Mouse (Mus musculus): ENCODE data around the gene Arhgap35. TPM values are rescaled to one million over a fixed set of nuclear protein-coding genes. Genes with fewer than 3 reads are reported as not detected.

Arhgap35 gene
- polyA plus RNA-seq, 1 experiment, result 25.7 TPM

DNA sequence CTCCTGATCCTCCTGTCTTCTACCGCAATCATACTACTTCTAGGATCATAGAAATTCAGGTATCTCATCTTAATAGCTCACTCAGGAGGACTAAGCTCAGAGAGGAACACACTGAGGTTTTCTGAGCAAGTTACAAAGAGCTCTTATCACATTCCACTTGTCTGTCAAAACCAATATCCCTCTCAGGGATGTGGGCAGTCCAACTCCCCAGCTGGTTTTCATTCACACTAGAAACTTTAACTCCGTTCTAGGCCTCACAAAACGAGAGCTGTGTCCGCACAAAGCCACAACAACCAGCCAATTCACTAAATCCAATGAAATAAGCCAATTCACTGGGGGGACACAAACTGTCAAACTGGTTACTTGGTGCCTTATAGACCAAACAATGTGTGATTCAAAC, 57.5 kb downstream of the Arhgap35 start:
- Histone ChIP-seq H3K27me3 (replicated peaks; ENCODE audit: control insufficient read depth, insufficient read depth, low read length) (no peaks in the 10 kb centered on the region), H3K27ac (ENCODE audit: insufficient read depth, low read depth, low read length) (no peak overlapping the region), H3K36me3 (ENCODE audit: control insufficient read depth, insufficient read depth, low read length) (no peaks in the 10 kb centered on the region), H3K4me3 (ENCODE audit: insufficient read depth, low read depth, low read length) (no peak overlapping the region), H3K4me1 (ENCODE audit: control insufficient read depth, insufficient read depth, low read length) (no peaks in the 10 kb centered on the region; the same call in 1 of the 2 replicates)
- no peak for DNase-seq
- WGBS, result 85% methylated on average over 4 of the region's 4 CpGs
- TF ChIP-seq CTCF (conservative IDR thresholded peaks at IDR 0.05; ENCODE audit: insufficient read depth, insufficient read length, low read depth, low read length), result no peak
- TF ChIP-seq POLR2A (IDR thresholded peaks at IDR 0.05; ENCODE audit: low read depth, low read length), result no peak

DNA sequence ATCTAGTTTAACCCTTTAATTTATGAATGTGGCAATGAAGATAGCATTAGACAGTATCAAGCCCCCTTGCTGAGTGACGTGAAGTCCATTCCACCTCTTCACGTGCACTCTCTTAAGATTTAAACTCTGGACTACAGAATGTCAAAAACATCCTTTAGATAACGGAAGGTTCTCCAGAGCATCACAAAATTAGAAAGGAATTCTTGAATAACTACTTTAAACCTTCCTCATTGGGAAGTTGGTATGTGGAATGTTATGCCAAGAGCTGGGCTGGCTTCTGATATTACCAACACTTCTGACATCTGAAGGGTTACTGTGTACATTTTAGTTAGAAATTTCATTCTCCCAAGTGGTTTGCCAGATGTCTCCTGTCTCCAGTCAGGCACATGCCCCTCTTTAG, 60.6 kb downstream of the Arhgap35 start:
- 74% methylated on average over 3 of the region's 3 CpGs for WGBS
- Histone ChIP-seq H3K36me3 (ENCODE audit: control insufficient read depth, insufficient read depth, low read length) (no peaks in the 10 kb centered on the region), H3K4me1 (ENCODE audit: control insufficient read depth, insufficient read depth, low read length) (no peaks in the 10 kb centered on the region; the same call in 1 of the 2 replicates), H3K27ac (ENCODE audit: insufficient read depth, low read depth, low read length) (no peak overlapping the region), H3K4me3 (ENCODE audit: insufficient read depth, low read depth, low read length) (no peak overlapping the region), H3K27me3 (replicated peaks; ENCODE audit: control insufficient read depth, insufficient read depth, low read length) (no peaks in the 10 kb centered on the region)
- TF ChIP-seq POLR2A (IDR thresholded peaks at IDR 0.05; ENCODE audit: low read depth, low read length) (no peak), CTCF (conservative IDR thresholded peaks at IDR 0.05; ENCODE audit: insufficient read depth, insufficient read length, low read depth, low read length) (no peak)
- DNase-seq, result no peak

DNA sequence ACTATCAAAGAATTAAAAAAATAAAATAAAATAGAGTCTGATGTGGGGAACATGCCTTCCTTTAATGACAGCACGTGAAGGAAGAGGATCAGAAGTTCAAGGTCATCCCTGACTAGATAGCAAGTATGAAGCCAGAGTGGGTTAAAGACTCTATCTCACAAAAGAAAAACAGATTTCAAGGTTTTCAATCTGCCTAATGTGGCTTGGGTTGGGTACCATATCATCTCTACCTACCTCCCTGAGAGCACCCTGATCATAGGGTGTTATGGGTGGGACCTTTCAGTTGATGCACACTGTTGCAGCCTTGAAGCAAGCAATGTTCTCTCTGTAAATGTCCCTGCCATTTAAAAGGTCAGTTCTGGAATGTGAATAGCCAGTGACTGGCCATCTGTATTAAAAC, 63.2 kb downstream of the Arhgap35 start:
- H3K36me3 ChIP-seq (ENCODE audit: control insufficient read depth, insufficient read depth, low read length), result no peaks in the 10 kb centered on the region
- H3K27me3 ChIP-seq (replicated peaks; ENCODE audit: control insufficient read depth, insufficient read depth, low read length), result no peaks in the 10 kb centered on the region
- no peak for DNase-seq
- no peaks in the 10 kb centered on the region; the same call in 1 of the 2 replicates for H3K4me1 ChIP-seq (ENCODE audit: control insufficient read depth, insufficient read depth, low read length)
- WGBS, result 77% methylated on average over 1 of the region's 1 CpGs
- TF ChIP-seq POLR2A (IDR thresholded peaks at IDR 0.05; ENCODE audit: low read depth, low read length) (no peak), CTCF (conservative IDR thresholded peaks at IDR 0.05; ENCODE audit: insufficient read depth, insufficient read length, low read depth, low read length) (no peak)
- H3K27ac ChIP-seq (ENCODE audit: insufficient read depth, low read depth, low read length), result no peak overlapping the region
- no peak overlapping the region for H3K4me3 ChIP-seq (ENCODE audit: insufficient read depth, low read depth, low read length)

DNA sequence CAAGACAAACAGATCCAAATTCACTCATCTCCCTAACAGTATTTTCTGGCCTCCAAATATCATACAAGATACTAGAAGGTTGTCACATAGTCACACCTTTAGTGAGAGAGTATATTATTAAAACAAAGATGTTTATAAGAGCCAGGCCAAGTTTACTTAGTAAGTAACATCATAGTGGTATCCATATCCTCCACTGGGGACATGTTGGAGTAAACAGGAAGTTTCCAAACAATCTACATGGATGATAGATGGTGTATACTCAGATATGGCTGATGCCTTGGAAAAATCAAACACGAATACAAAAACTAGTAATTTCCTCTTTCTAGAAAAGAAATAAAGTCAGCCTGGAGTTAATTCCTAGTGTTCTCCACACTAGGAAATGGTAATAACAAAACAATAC, 65.5 kb downstream of the Arhgap35 start:
- 70% methylated on average over 1 of the region's 1 CpGs for WGBS

DNA sequence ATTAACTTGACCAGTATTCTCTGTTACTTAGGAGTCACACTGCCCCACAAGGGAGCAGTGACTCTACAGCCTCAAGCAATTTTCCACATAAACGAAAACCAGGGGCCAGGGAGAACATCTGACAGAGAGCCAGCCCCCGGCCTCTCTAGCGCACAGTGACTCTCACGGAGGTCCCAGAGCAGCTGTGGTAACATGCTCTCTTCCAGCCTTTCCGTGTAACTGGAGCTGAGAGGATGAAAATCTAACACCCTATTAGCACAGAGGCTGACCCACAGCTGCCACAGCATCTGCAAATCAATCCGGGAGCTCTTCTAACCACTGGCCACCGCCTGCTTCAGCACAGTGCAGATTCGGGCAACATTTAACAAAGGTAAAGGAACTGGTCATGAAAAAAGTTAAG, 70.0 kb downstream of the Arhgap35 start:
- WGBS, result 53% methylated on average over 8 of the region's 8 CpGs
- no peaks in the 10 kb centered on the region for H3K27me3 ChIP-seq (replicated peaks; ENCODE audit: control insufficient read depth, insufficient read depth, low read length)
- DNase-seq, result no peak
- no peak for TF ChIP-seq CTCF (conservative IDR thresholded peaks at IDR 0.05; ENCODE audit: insufficient read depth, insufficient read length, low read depth, low read length)
- TF ChIP-seq POLR2A (IDR thresholded peaks at IDR 0.05; ENCODE audit: low read depth, low read length), result no peak
- H3K27ac ChIP-seq (ENCODE audit: insufficient read depth, low read depth, low read length), result no peak overlapping the region
- H3K4me1 ChIP-seq (ENCODE audit: control insufficient read depth, insufficient read depth, low read length), result no peaks in the 10 kb centered on the region
- peaks cover 1% of the 10 kb centered on the region for H3K36me3 ChIP-seq (ENCODE audit: control insufficient read depth, insufficient read depth, low read length)
- H3K4me3 ChIP-seq (ENCODE audit: insufficient read depth, low read depth, low read length), result no peak overlapping the region

More for the DNA sequence above, 65.5 kb downstream of the Arhgap35 start:
- DNase-seq, result no peak
- H3K36me3 ChIP-seq (ENCODE audit: control insufficient read depth, insufficient read depth, low read length), result no peaks in the 10 kb centered on the region; the same call in 1 of the 2 replicates
- TF ChIP-seq CTCF (conservative IDR thresholded peaks at IDR 0.05; ENCODE audit: insufficient read depth, insufficient read length, low read depth, low read length) (no peak), POLR2A (IDR thresholded peaks at IDR 0.05; ENCODE audit: low read depth, low read length) (no peak)
- no peaks in the 10 kb centered on the region for H3K27me3 ChIP-seq (replicated peaks; ENCODE audit: control insufficient read depth, insufficient read depth, low read length)
- no peak overlapping the region for H3K27ac ChIP-seq (ENCODE audit: insufficient read depth, low read depth, low read length)
- no peak overlapping the region for H3K4me3 ChIP-seq (ENCODE audit: insufficient read depth, low read depth, low read length)
- no peaks in the 10 kb centered on the region; the same call in 1 of the 2 replicates for H3K4me1 ChIP-seq (ENCODE audit: control insufficient read depth, insufficient read depth, low read length)

DNA sequence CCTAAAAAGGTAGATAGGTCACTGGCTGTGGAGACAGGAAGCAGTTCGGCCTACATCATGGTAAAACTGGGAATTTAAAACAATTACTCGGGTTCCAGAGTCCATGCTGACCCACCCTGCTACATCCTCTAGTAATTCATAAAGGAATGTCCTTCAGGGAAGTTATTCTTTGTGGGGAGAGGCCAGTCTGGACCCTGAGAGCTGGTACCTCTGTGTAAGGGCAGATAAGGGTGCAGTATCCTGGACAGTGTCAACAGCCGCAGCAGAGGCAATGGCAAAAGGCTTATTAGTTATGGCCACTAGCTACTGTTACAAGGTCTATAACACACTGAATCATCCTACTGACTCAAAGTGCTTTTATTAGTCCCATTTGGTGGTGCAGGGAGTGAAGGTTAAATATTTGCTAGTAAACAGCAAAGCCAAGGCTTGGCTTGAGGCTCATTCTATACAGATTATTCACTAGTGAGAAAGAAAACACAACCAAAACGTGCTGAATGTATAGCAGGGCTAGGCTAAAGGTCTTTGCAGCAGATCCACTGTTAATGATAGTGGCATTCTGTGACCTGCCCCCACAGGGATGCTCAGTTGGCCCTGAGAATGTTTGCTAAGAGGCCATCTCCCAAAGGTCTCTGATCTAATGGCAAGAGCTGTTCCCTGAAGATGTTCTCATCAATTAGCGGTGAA, 77.4 kb downstream of the Arhgap35 start:
- 51% methylated on average over 5 of the region's 5 CpGs for WGBS
- TF ChIP-seq POLR2A (IDR thresholded peaks at IDR 0.05; ENCODE audit: low read depth, low read length) (no peak), CTCF (conservative IDR thresholded peaks at IDR 0.05; ENCODE audit: insufficient read depth, insufficient read length, low read depth, low read length) (no peak)

DNA sequence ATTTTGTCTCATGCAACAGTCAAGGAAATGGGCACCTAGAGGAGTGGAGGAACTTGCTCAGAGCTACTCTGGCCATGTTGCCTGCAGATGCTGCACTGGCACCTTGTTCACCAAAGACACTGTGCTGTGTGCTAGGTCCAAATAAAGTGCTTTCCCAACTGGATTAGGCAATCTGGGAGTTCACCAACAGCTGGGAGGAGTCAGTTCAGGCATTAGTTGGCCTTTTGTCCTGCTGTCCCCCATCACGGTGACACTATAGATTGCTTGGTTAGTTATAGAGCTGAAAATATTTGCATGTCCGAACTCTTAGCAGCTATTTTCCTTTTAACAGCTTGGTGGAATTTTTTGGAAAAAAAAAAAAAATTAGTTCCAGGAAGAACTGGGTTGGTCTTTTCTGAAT, 88.8 kb downstream of the Arhgap35 start:
- Histone ChIP-seq H3K27me3 (replicated peaks; ENCODE audit: control insufficient read depth, insufficient read depth, low read length) (no peaks in the 10 kb centered on the region), H3K4me1 (ENCODE audit: control insufficient read depth, insufficient read depth, low read length) (no peaks in the 10 kb centered on the region; the same call in 1 of the 2 replicates), H3K36me3 (ENCODE audit: control insufficient read depth, insufficient read depth, low read length) (no peaks in the 10 kb centered on the region), H3K4me3 (ENCODE audit: insufficient read depth, low read depth, low read length) (no peak overlapping the region), H3K27ac (ENCODE audit: insufficient read depth, low read depth, low read length) (no peak overlapping the region)
- 74% methylated on average over 2 of the region's 2 CpGs for WGBS
- TF ChIP-seq POLR2A (IDR thresholded peaks at IDR 0.05; ENCODE audit: low read depth, low read length) (no peak), CTCF (conservative IDR thresholded peaks at IDR 0.05; ENCODE audit: insufficient read depth, insufficient read length, low read depth, low read length) (no peak)
- DNase-seq, result no peak

More for the DNA sequence above, 77.4 kb downstream of the Arhgap35 start:
- Histone ChIP-seq H3K4me1 (ENCODE audit: control insufficient read depth, insufficient read depth, low read length) (no peaks in the 10 kb centered on the region), H3K27ac (ENCODE audit: insufficient read depth, low read depth, low read length) (no peak overlapping the region), H3K27me3 (replicated peaks; ENCODE audit: control insufficient read depth, insufficient read depth, low read length) (no peaks in the 10 kb centered on the region), H3K36me3 (ENCODE audit: control insufficient read depth, insufficient read depth, low read length) (peaks cover 1% of the 10 kb centered on the region; the same call in 1 of the 2 replicates), H3K4me3 (ENCODE audit: insufficient read depth, low read depth, low read length) (no peak overlapping the region)
- no peak for DNase-seq
